Mouse (Mus musculus): Measurements from ENCODE around the gene Ccdc191.

Gene Ccdc191

GRCm38 (mm10) chr16:43889208-43890004 is at the start of gene Ccdc191:
Gene Ccdc191, plus strand, starts transcription at chr16:43889800.
- DNase-seq = peak; percentile 100

GRCm38 (mm10) chr16:43841236-43841635 is 48.4 kb upstream of the Ccdc191 start:
- no peak for DNase-seq

GRCm38 (mm10) chr16:43849839-43850238 is 39.8 kb upstream of the Ccdc191 start:
- DNase-seq = no peak

GRCm38 (mm10) chr16:43858941-43859476 is 30.6 kb upstream of the Ccdc191 start:
- no peak for DNase-seq

- no peak for DNase-seq
Measured at GRCm38 (mm10) chr16:43860624-43861023, 29.0 kb upstream of the Ccdc191 start.

GRCm38 (mm10) chr16:43869805-43870204 is 19.8 kb upstream of the Ccdc191 start:
- no peak for DNase-seq

- no peak for DNase-seq
Measured at GRCm38 (mm10) chr16:43871419-43871818, 18.2 kb upstream of the Ccdc191 start.

GRCm38 (mm10) chr16:43879769-43880168 is 9.8 kb upstream of the Ccdc191 start:
- no peak for DNase-seq

- no peak for DNase-seq
Measured at GRCm38 (mm10) chr16:43881636-43882035, 8.0 kb upstream of the Ccdc191 start.

GRCm38 (mm10) chr16:43882329-43882728 is 7.3 kb upstream of the Ccdc191 start:
- DNase-seq = no peak

- DNase-seq = no peak
Measured at GRCm38 (mm10) chr16:43890005-43890336, 371 bp downstream of the Ccdc191 start.

GRCm38 (mm10) chr16:43890747-43891336 is 1.2 kb downstream of the Ccdc191 start:
- no peak for DNase-seq

GRCm38 (mm10) chr16:43894501-43894900 is 4.9 kb downstream of the Ccdc191 start:
- no peak for DNase-seq

GRCm38 (mm10) chr16:43900138-43900537 is 10.5 kb downstream of the Ccdc191 start:
- DNase-seq = no peak

- DNase-seq = no peak
Measured at GRCm38 (mm10) chr16:43900571-43900970, 11.0 kb downstream of the Ccdc191 start.

GRCm38 (mm10) chr16:43908881-43909280 is 19.3 kb downstream of the Ccdc191 start:
- DNase-seq = no peak

GRCm38 (mm10) chr16:43918867-43919266 is 29.3 kb downstream of the Ccdc191 start:
- no peak for DNase-seq

- DNase-seq = no peak
Measured at GRCm38 (mm10) chr16:43922024-43922423, 32.4 kb downstream of the Ccdc191 start.

GRCm38 (mm10) chr16:43922630-43923029 is 33.0 kb downstream of the Ccdc191 start:
- DNase-seq = no peak

GRCm38 (mm10) chr16:43925001-43925558 is 35.5 kb downstream of the Ccdc191 start:
- no peak for DNase-seq

GRCm38 (mm10) chr16:43925846-43926245 is 36.2 kb downstream of the Ccdc191 start:
- DNase-seq = no peak

GRCm38 (mm10) chr16:43926341-43926859 is 36.8 kb downstream of the Ccdc191 start, which contains the start of gene Qtrt2:
Gene Qtrt2, minus strand, starts transcription at chr16:43926809.
- DNase-seq = no peak

GRCm38 (mm10) chr16:43930577-43930976 is 41.0 kb downstream of the Ccdc191 start:
- no peak for DNase-seq

GRCm38 (mm10) chr16:43931502-43931901 is 41.9 kb downstream of the Ccdc191 start:
- no peak for DNase-seq

Measured in cerebellum, adult 9-10 months (tissue).